In the genomic region with DNA sequence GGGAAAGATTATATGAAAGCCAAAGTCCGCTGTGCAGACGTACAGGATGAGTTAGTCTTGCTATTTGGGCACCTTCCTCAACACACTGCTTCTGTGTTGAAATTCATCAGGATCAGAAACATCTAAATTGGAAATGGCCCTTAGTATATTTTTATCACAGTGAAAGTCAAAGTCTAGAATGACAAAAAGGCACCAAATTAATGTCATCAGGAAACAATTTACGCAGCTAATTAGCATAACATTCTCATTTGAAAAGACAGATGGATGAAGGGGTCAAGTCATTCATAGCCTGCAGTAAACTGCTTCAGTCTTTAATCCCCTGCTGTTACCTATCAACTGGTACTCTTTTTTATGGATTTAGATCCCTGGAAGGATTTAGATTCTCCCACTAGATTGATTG, we compare ENCODE assay signal across 21 mouse cellular contexts.
DNase-seq lines count a peak whose midpoint lies in the region; ATAC-seq lines count a peak whose summit lies in the region.
"Had no signal": no experiment of that assay in that cellular context is flagged by ENCODE, and none has a peak within 500 bp of the region (broad histone marks: within the 10 kb centered on the region; RNA-seq: fewer than 3 reads in every experiment).

No protein-coding gene starts in this region.

- intact Hi-C loops in left cerebral cortex, postnatal 10 days (cut with DNase I) = no loop called here

- H3K9me3 ChIP-seq in hindbrain, embryonic 11.5 days (ENCODE audit: control insufficient read depth, low read length) = no peaks in the 10 kb centered on the region
- H3K9me3 ChIP-seq in hindbrain, embryonic 16.5 days (ENCODE audit: control insufficient read depth, low read length) = no peaks in the 10 kb centered on the region
- H3K9me3 ChIP-seq in hindbrain, embryonic 15.5 days = no peaks in the 10 kb centered on the region
- H3K9me3 ChIP-seq in neural tube, embryonic 14.5 days (ENCODE audit: control insufficient read depth, low read length) = no peaks in the 10 kb centered on the region
- H3K9me3 ChIP-seq: embryonic facial prominence, embryonic 13.5 days; heart, embryonic 13.5 days; liver, embryonic 12.5 days had no signal

- H3K9ac ChIP-seq in hindbrain, embryonic 11.5 days (ENCODE audit: low read depth, low read length) = no peak overlapping the region
- no peak overlapping the region for H3K9ac ChIP-seq in hindbrain, embryonic 16.5 days (ENCODE audit: low read depth, low read length)
- no peak overlapping the region for H3K9ac ChIP-seq in hindbrain, embryonic 15.5 days
- no peak overlapping the region for H3K9ac ChIP-seq in neural tube, embryonic 14.5 days (replicated peaks; ENCODE audit: low read depth, low read length)
- H3K9ac ChIP-seq: embryonic facial prominence, embryonic 13.5 days; heart, embryonic 13.5 days; liver, embryonic 12.5 days; lung, embryonic 14.5 days had no signal

- DNase-seq in hindbrain, embryonic 11.5 days (ENCODE audit: low spot score) = no peak
- peak; percentile 8 for DNase-seq in R1 (ENCODE audit: low read depth, low spot score)
- no peak for DNase-seq in left cerebral cortex, postnatal 10 days (ENCODE audit: extremely low spot score in 1 of 2, low spot score in 2 of 2)
- no peak for DNase-seq in frontal cortex, postnatal 14 days (ENCODE audit: low spot score in 2 of 2)
- DNase-seq: adrenal gland, postnatal 36 days; B cell, adult 2 months; cerebellum, adult 9-11 months; gastrocnemius, adult 2 months; heart, adult 11 months; heart, postnatal 4 days; kidney, adult 18-20 months; kidney, postnatal 10 days; lung, embryonic 14.5 days; lung, postnatal 4 days; thymus, postnatal 4 days had no signal

- WGBS in hindbrain, embryonic 11.5 days = 68% methylated on average over 3 of the region's 3 CpGs
- 34% methylated on average over 3 of the region's 3 CpGs for WGBS in hindbrain, embryonic 16.5 days
- 40% methylated on average over 3 of the region's 3 CpGs for WGBS in hindbrain, embryonic 15.5 days
- 28% methylated on average over 3 of the region's 3 CpGs for WGBS in neural tube, embryonic 14.5 days

- ATAC-seq in hindbrain, embryonic 11.5 days (ENCODE audit: low FRiP score) = 0 out of 2 replicates have a peak, but pooled peaks have one; percentile 45
- no peak for ATAC-seq in hindbrain, embryonic 16.5 days
- peak; percentile 45; the same call in 1 of the 2 replicates for ATAC-seq in hindbrain, embryonic 15.5 days (ENCODE audit: low FRiP score, low read depth)
- ATAC-seq in neural tube, embryonic 14.5 days (ENCODE audit: low read depth) = peak; percentile 28; the same call in 1 of the 2 replicates
- ATAC-seq: liver, embryonic 12.5 days had no signal

- H3K4me3 ChIP-seq in hindbrain, embryonic 11.5 days (ENCODE audit: low read depth, low read length) = no peak overlapping the region
- H3K4me3 ChIP-seq in hindbrain, embryonic 16.5 days (ENCODE audit: low read length) = no peak overlapping the region
- no peak overlapping the region for H3K4me3 ChIP-seq in hindbrain, embryonic 15.5 days
- H3K4me3 ChIP-seq in neural tube, embryonic 14.5 days (ENCODE audit: low read depth, low read length) = no peak overlapping the region
- H3K4me3 ChIP-seq: embryonic facial prominence, embryonic 13.5 days; gastrocnemius, adult 2 months; heart, embryonic 13.5 days; liver, embryonic 12.5 days had no signal

- no peaks in the 10 kb centered on the region for H3K4me1 ChIP-seq in hindbrain, embryonic 11.5 days (replicated peaks; ENCODE audit: control insufficient read depth, insufficient read depth, low read length)
- H3K4me1 ChIP-seq in hindbrain, embryonic 16.5 days (ENCODE audit: control insufficient read depth, insufficient read depth, low read depth, low read length) = no peaks in the 10 kb centered on the region
- H3K4me1 ChIP-seq in hindbrain, embryonic 15.5 days (replicated peaks) = peaks cover 4% of the 10 kb centered on the region; the same call in 1 of the 2 replicates
- no peaks in the 10 kb centered on the region for H3K4me1 ChIP-seq in neural tube, embryonic 14.5 days (ENCODE audit: control insufficient read depth, insufficient read depth, low read length)
- H3K4me1 ChIP-seq: embryonic facial prominence, embryonic 13.5 days; heart, embryonic 13.5 days; liver, embryonic 12.5 days had no signal

- no peak overlapping the region for H3K4me2 ChIP-seq in hindbrain, embryonic 11.5 days (replicated peaks; ENCODE audit: low read depth, low read length)
- no peak overlapping the region for H3K4me2 ChIP-seq in hindbrain, embryonic 16.5 days (ENCODE audit: low read length)
- no peak overlapping the region for H3K4me2 ChIP-seq in hindbrain, embryonic 15.5 days
- no peak overlapping the region for H3K4me2 ChIP-seq in neural tube, embryonic 14.5 days (ENCODE audit: low read depth, low read length)
- H3K4me2 ChIP-seq: embryonic facial prominence, embryonic 13.5 days; heart, embryonic 13.5 days; liver, embryonic 12.5 days; lung, embryonic 14.5 days had no signal

- H3K27ac ChIP-seq in hindbrain, embryonic 11.5 days (ENCODE audit: low read depth, low read length) = no peak overlapping the region
- no peak overlapping the region for H3K27ac ChIP-seq in hindbrain, embryonic 16.5 days (ENCODE audit: low read depth, low read length)
- 0 out of 2 replicates have a peak overlapping the region, but pooled peaks have one; percentile 30 for H3K27ac ChIP-seq in hindbrain, embryonic 15.5 days (replicated peaks)
- H3K27ac ChIP-seq in neural tube, embryonic 14.5 days (ENCODE audit: low read depth, low read length) = no peak overlapping the region
- H3K27ac ChIP-seq: embryonic facial prominence, embryonic 13.5 days; gastrocnemius, adult 2 months; heart, embryonic 13.5 days; liver, embryonic 12.5 days had no signal

- H3K36me3 ChIP-seq in hindbrain, embryonic 11.5 days (ENCODE audit: control insufficient read depth, insufficient read depth, low read length) = no peaks in the 10 kb centered on the region
- H3K36me3 ChIP-seq in hindbrain, embryonic 16.5 days (ENCODE audit: control insufficient read depth, insufficient read depth, low read length) = no peaks in the 10 kb centered on the region
- no peaks in the 10 kb centered on the region for H3K36me3 ChIP-seq in hindbrain, embryonic 15.5 days
- H3K36me3 ChIP-seq in neural tube, embryonic 14.5 days (ENCODE audit: control insufficient read depth, insufficient read depth, low read length) = no peaks in the 10 kb centered on the region
- H3K36me3 ChIP-seq: embryonic facial prominence, embryonic 13.5 days; heart, embryonic 13.5 days; liver, embryonic 12.5 days had no signal

- H3K27me3 ChIP-seq in hindbrain, embryonic 11.5 days (ENCODE audit: control insufficient read depth, insufficient read depth, low read length) = no peaks in the 10 kb centered on the region
- no peaks in the 10 kb centered on the region for H3K27me3 ChIP-seq in hindbrain, embryonic 16.5 days (replicated peaks; ENCODE audit: control insufficient read depth, insufficient read depth, low read length)
- no peaks in the 10 kb centered on the region for H3K27me3 ChIP-seq in hindbrain, embryonic 15.5 days
- H3K27me3 ChIP-seq in neural tube, embryonic 14.5 days (ENCODE audit: control insufficient read depth, insufficient read depth, low read length) = no peaks in the 10 kb centered on the region
- H3K27me3 ChIP-seq: embryonic facial prominence, embryonic 13.5 days; heart, embryonic 13.5 days; liver, embryonic 12.5 days had no signal
